ENCODE assay signal across 8 mouse cellular contexts in genomic region chr9:103111621-103112470, GRCm38 (mm10). TPM values are rescaled to one million over a fixed set of nuclear protein-coding genes. Genes with fewer than 3 reads are reported as not detected.
A peak's percentile ranks its signal among the peaks of the same experiment; 100 is the strongest.
DNase-seq lines count a peak whose midpoint lies in the region; ATAC-seq and TF ChIP-seq lines count a peak whose summit lies in the region.

Rab6b (plus strand) TSS chr9:103111787.

- H3K4me2 ChIP-seq in heart, embryonic 13.5 days: peak within 1 kb of the TSS; percentile 97

- peak within 1 kb of the TSS; percentile 11 for H3K4me3 ChIP-seq in C2C12 (ENCODE audit: insufficient read depth, poor library complexity, severe bottlenecking)
- H3K4me3 ChIP-seq in heart, embryonic 13.5 days: peak within 1 kb of the TSS; percentile 75
- H3K4me3 ChIP-seq in layer of hippocampus, adult 2 months: peak within 1 kb of the TSS; percentile 86
- H3K4me3 ChIP-seq in lung, adult 2 months (replicated peaks; ENCODE audit: extremely low read depth, low read depth, low read length): peak within 1 kb of the TSS; percentile 90

- H3ac ChIP-seq in C2C12 (ENCODE audit: control insufficient read depth, insufficient read length, low read depth): peak within 1 kb of the TSS; percentile 53

- peaks cover 27% of the 10 kb centered on the region for H3K4me1 ChIP-seq in heart, embryonic 13.5 days
- peaks cover 19% of the 10 kb centered on the region for H3K4me1 ChIP-seq in lung, adult 2 months (ENCODE audit: control insufficient read depth, insufficient read depth, low read length)

- H3K9me3 ChIP-seq in heart, embryonic 13.5 days: no peaks in the 10 kb centered on the region

- WGBS in heart, embryonic 13.5 days: under 1% methylated on average over 48 of the region's 81 CpGs
- WGBS in lung, adult 2 months: under 1% methylated on average over 72 of the region's 81 CpGs

- H3K27ac ChIP-seq in heart, embryonic 13.5 days (replicated peaks): no peak within 1 kb of the TSS
- peak within 1 kb of the TSS; percentile 95 for H3K27ac ChIP-seq in layer of hippocampus, adult 2 months

- no peaks in the 10 kb centered on the region for H3K79me3 ChIP-seq in C2C12 (ENCODE audit: low read depth)

- peaks cover 4% of the 10 kb centered on the region for H3K27me3 ChIP-seq in C2C12 (ENCODE audit: control insufficient read depth, insufficient read depth, insufficient read length)
- H3K27me3 ChIP-seq in heart, embryonic 13.5 days (replicated peaks): peaks cover 66% of the 10 kb centered on the region

- peak; percentile 62 for DNase-seq in ZHBTc4 (ENCODE audit: low read depth, low spot score)
- peak; percentile 61 for DNase-seq in embryo, embryonic 9.5 days (ENCODE audit: extremely low spot score)
- DNase-seq in layer of hippocampus, adult 2 months (ENCODE audit: low spot score in 2 of 2): peak; percentile 70 to 79
- DNase-seq in lung, adult 2 months: peak; percentile 53
- peak; percentile 52 for DNase-seq in retina, adult 2 months (ENCODE audit: low read depth, low spot score)
- DNase-seq in natural killer cell, adult 2 months (ENCODE audit: low spot score in 2 of 2): no peak

- no peak; the same call in 1 of the 2 replicates for TF ChIP-seq POLR2A in lung, adult 2 months (IDR thresholded peaks at IDR 0.05; ENCODE audit: borderline replicate concordance, extremely low read depth, low read depth, low read length)

- ATAC-seq in heart, embryonic 13.5 days (ENCODE audit: extremely low read depth, insufficient number of reproducible peaks, low FRiP score, low TSS enrichment): peak; percentile 48; the same call in 1 of the 2 replicates

- H3K9ac ChIP-seq in heart, embryonic 13.5 days: peak within 1 kb of the TSS; percentile 84

- no peak for TF ChIP-seq CTCF in C2C12 (IDR thresholded peaks at IDR 0.05; ENCODE audit: control insufficient read depth, insufficient read depth, insufficient read length)
- no peak for TF ChIP-seq CTCF in layer of hippocampus, adult 2 months (conservative IDR thresholded peaks at IDR 0.05)
- no peak for TF ChIP-seq CTCF in lung, adult 2 months (IDR thresholded peaks at IDR 0.05; ENCODE audit: insufficient read depth, low read length)

- no peaks in the 10 kb centered on the region for H3K79me2 ChIP-seq in C2C12 (ENCODE audit: control insufficient read depth, insufficient read depth)

- H3K36me3 ChIP-seq in C2C12 (ENCODE audit: control insufficient read depth, insufficient read depth): no peaks in the 10 kb centered on the region
- H3K36me3 ChIP-seq in heart, embryonic 13.5 days: no peaks in the 10 kb centered on the region

TF ChIP-seq in C2C12, 6 proteins besides CTCF, POLR2A, EP300 and RAD21:
- TF ChIP-seq MYOD1 (IDR thresholded peaks at IDR 0.05; ENCODE audit: control insufficient read depth, insufficient read length, low read depth) (no peak), CEBPB (IDR thresholded peaks at IDR 0.05; ENCODE audit: low read depth) (no peak), MAX (IDR thresholded peaks at IDR 0.05) (no peak), FOSL1 (IDR thresholded peaks at IDR 0.05; ENCODE audit: insufficient read depth, low read length, poor library complexity, severe bottlenecking) (no peak), MYOG (IDR thresholded peaks at IDR 0.05; ENCODE audit: control insufficient read depth, extremely low read depth, insufficient read length) (no peak), USF1 (IDR thresholded peaks at IDR 0.05; ENCODE audit: low read depth) (no peak)

RNA-seq across cellular contexts. Expression of gene Rab6b, which starts in this region (rescaled TPM):
- 1.7 TPM for polyA plus RNA-seq in C2C12 (2012; fragmentation: generic; extraction: Trizol)
- polyA plus RNA-seq in heart, embryonic 13.5 days (2015; fragmentation: Nextera tagmentation; extraction: Ambion mirVana): 1.6 and 2.5 TPM in 2 replicates
- 100 to 1,000 TPM; 429 to 449 TPM for total RNA-seq in layer of hippocampus, adult 2 months (2021)
- 10.6 and 21.3 TPM in 2 replicates for polyA plus RNA-seq in lung, adult 2 months (2012; rRNA removed)

Comparison
In these comparisons a context has a peak if more than half of its experiments do, and no peak if none do; other contexts are left out.
1. H3K4me3 ChIP-seq: peak in every context shown above with its lines; median percentile 90 in lung, adult 2 months; 86 in layer of hippocampus, adult 2 months; 75 in heart, embryonic 13.5 days; 11 in C2C12.
2. DNase-seq: peak in ZHBTc4 (single experiment), embryo, embryonic 9.5 days (single experiment), layer of hippocampus, adult 2 months (2 of 2), lung, adult 2 months (single experiment) and retina, adult 2 months (single experiment); none in natural killer cell, adult 2 months (0 of 2).